Mouse (Mus musculus): ENCODE measurements around the gene Atp11c.

Gene Atp11c

GRCm38 (mm10) chrX:60386852-60387251, 205.6 kb downstream of the Atp11c start:
- no peak for DNase-seq (ENCODE audit: low spot score)

DNA sequence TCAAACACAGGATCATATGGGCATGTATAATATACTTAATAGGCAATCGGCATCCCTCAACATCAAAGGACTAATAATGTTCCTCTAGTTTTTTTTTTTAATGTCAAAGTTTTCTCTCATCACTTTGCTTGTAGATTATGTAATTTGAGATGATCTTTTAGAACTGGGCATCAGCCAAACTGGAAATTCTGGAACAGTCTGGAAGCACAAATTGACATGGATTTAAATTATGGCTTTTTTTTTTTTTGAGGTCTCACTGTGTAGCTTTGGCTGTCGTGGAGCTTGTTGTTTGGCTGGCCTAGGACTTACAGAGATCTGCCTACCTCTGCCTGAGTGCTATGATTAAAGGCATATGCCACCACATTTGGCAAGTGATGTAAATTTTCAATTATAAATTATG, 210.8 kb downstream of the Atp11c start:
- DNase-seq (ENCODE audit: low spot score): no peak

GRCm38 (mm10) chrX:60380386-60380785, 212.1 kb downstream of the Atp11c start:
- no peak for DNase-seq (ENCODE audit: low spot score)

DNA sequence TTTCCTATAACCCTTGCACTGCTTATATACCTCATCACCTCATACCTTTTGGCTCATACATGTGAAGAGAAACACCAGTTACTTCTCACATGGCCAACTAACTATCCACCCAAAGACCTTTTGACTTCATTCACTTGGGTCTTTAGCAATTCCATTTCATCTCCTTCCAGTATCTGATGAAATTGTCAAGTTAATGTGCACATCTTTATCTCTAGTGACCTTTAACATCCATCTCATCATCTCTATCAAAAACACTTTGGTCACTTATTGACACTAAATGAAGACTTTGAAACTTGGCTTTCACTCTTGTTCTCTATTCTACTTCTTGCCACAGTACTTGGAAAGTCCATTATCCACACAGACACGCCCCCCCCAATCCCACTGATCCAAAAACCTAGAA, 243.8 kb downstream of the Atp11c start:
- DNase-seq (ENCODE audit: low spot score): no peak

DNA sequence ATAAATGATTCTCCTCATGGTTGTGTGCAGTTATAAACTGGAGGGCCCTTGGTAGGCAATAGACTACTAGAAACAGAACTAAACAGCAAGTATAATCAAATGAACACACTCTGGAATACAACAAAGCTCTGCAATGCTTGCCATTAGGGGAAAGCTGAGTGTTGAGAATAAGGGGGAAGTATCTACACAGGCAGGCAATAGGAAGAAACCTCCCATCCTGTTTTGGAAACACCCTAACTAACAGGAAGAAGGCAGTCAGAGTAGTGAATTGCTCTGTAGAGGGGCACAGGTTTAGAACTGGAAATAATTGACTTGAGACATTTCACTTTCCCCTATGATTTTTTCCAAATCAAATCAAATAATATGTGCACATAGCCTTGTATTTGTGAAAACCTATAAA, 247.1 kb downstream of the Atp11c start:
- DNase-seq (ENCODE audit: low spot score): no peak

DNA sequence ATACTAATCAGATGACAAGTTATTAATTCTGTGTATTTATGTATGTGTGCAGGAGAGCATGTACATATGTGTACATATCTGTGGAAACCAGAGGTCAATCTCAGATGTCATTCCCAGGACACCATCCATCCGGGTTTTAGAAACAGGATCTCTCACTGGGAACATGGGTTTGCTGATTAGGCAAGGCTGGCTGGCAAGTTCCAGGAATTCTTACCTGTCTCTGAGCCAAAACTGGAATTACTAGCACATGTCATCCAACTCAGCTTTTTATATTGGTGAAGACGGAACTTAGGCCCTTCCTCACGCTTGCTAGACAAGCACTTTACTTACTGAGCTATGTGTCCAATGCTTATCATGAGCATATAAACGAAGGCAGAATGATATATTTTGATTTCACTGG, 247.5 kb downstream of the Atp11c start:
- no peak for DNase-seq (ENCODE audit: low spot score)

- DNase-seq (ENCODE audit: low spot score): no peak
Measured at GRCm38 (mm10) chrX:60329735-60330134, 262.8 kb downstream of the Atp11c start.

DNA sequence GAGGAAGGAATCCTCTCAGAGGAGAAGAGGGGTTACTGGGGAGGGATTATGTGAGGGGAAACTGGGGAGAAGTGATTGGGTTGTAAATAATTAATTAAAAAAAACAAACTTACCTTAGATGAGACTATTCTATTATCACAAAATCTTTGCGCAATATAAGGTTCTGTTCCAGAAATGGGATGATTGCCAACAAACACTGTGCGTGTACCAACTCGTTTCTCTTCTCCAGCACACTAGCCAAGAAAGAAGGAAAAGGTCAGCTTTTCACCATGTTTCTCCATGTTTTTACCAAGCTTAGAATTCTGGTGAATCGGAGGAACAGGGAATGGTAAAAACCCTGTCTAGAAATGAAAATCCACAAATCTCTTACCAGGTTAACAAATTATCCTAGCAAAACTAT, 271.2 kb downstream of the Atp11c start:
- DNase-seq (ENCODE audit: low spot score): no peak

DNA sequence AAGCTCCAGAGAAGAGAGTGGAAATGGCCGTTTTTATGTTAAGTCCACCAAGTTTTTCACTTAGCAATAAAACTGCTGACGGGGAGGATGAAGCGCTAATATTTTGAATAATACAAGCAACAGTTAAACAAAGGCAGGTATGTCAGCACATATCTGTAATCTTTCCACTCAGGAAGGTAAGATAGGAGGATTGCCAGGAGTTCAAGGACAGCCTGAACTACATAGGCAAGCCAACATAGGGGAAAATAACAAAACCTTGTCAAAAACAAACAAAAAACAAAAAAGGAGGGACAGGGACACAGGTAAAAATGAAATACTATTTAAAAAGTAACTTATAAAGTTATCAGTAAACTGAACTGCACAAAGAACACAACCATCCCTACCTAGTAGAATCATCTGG, 274.8 kb downstream of the Atp11c start:
- no peak for DNase-seq (ENCODE audit: low spot score)

DNA sequence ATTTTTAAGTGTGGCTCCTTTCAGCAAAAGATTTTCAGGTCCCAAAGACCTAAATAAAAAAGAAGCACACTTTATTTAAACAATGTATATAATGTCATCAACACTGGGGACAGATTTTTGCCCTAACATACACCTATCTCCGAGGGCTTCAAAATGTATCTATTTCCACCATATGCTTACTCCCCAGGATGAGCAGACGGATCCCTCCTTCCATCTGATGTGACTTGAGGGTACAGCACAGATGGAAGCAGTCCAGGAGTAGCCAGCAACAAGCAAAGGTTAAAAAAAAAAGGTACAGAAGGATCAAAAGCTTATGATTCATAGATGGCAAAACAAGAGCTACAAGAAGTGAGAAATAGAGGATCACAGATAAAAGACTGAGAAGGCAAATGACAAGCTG, 300.2 kb downstream of the Atp11c start:
- no peak for DNase-seq (ENCODE audit: low spot score)

DNA sequence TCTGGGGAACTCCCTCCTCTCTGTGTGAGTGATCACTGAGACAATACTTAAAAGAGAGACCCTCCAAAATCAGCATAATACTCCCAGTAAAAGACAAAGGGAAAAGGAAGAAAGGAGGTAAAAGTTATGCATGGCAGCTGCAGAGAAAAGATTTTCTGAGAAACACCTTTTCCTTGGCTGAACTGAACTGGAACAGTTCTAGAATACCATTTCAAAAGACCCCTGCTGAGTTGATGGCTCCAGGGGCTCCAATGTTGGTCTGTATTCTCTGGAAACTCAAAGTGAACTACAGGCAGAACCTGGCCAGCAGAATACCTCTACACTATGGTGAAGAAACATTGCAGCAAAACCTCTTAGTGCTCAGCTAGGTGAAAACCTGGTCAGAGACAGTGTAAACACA, 337.2 kb downstream of the Atp11c start:
- no peak for DNase-seq (ENCODE audit: low spot score)

DNA sequence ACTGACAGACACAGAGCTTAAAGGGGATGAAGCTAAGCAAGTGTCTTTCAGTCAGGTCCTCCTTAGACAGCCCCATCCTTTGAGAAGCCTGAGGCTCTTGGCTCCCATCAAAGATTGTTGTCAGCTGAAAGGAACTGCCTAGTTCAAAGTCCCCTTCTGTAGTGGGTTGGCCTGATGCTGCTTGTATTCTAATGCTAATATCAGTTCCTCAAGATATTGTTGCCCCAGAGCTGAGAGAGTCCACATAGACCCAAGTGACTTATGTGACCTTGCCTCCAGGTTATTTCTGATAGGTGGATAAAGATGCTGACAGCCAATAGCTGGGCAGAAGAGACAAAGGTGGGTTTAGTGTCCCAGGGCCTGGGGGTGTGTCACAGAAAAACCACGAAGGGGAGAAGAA, 404.8 kb downstream of the Atp11c start:
- DNase-seq (ENCODE audit: low spot score): no peak

DNA sequence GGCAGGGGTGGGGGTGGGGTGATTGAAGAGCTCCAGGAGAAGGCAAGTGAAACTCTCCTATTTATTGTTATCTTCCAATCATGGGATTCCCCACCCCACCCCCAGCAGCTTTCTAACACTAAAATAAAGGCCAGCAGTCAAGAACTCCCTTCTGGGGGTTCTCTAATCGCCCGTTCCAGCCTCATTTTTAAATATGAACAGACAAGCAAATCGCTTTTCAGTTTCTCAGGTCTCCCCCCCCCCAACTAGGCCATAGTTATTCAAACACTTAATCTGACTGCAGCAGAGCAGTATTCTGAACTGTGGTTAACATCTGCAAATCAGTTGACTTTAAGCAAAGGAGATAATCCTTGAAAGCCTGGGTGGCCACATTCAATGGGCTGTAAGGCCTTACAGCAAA, 409.9 kb downstream of the Atp11c start:
- DNase-seq (ENCODE audit: low spot score): no peak

GRCm38 (mm10) chrX:60178744-60179458, 413.6 kb downstream of the Atp11c start, which contains the start of gene Mcf2:
Gene Mcf2, minus strand, starts transcription at chrX:60179089.
- DNase-seq (ENCODE audit: low spot score): no peak

GRCm38 (mm10) chrX:60178025-60178743, 414.3 kb downstream of the Atp11c start:
- DNase-seq (ENCODE audit: low spot score): no peak

Data from layer of hippocampus, adult 9-10 months (tissue).